28 mouse cellular contexts compared by ENCODE assay signal in the genomic region with DNA sequence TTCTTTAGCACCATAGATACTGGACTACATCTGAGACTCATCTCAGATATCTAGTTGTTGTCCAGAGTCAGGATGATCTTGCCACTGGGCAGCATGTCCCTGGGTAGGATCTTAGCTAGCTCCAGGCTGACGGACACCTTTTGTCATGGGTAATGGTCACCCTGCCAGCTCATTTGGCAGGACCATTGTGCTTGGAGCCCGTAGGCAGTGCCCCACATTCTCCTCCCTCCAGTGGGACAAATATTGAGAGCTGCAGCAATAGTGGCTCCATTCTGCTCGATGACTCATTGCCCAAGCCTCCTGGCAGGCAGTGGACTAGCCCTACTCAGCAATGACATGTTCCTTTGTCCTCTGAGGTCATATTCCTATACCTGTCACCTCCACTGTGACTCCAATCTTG.
A peak's percentile ranks its signal among the peaks of the same experiment; 100 is the strongest.
DNase-seq lines count a peak whose midpoint lies in the region; ATAC-seq and TF ChIP-seq lines count a peak whose summit lies in the region.
"Had no signal": no experiment of that assay in that cellular context is flagged by ENCODE, and none has a peak within 500 bp of the region (broad histone marks: within the 10 kb centered on the region; RNA-seq: fewer than 3 reads in every experiment).

No protein-coding gene starts in this region.

- no peak for TF ChIP-seq CTCF in heart, adult 2 months (IDR thresholded peaks at IDR 0.05)
- TF ChIP-seq CTCF in layer of hippocampus, adult 2 months (conservative IDR thresholded peaks at IDR 0.05) = no peak

- peak overlapping the region; percentile 15; the same call in 1 of the 2 replicates for H3K27ac ChIP-seq in heart, adult 2 months
- no peak overlapping the region for H3K27ac ChIP-seq in layer of hippocampus, adult 2 months
- H3K27ac ChIP-seq in intestine, embryonic 15.5 days = no peak overlapping the region
- H3K27ac ChIP-seq: kidney, postnatal 0 days; limb, embryonic 10.5 days; limb, embryonic 15.5 days; liver, embryonic 13.5 days had no signal

- ATAC-seq in intestine, embryonic 15.5 days = no peak
- ATAC-seq: hindbrain, embryonic 16.5 days; lung, postnatal 0 days; Patski had no signal

- TF ChIP-seq EP300 in heart, adult 2 months (IDR thresholded peaks at IDR 0.05; ENCODE audit: insufficient read depth, low read depth, low read length) = 0 out of 2 replicates have a peak, but pooled peaks have one; percentile 48

- H3K4me2 ChIP-seq in intestine, embryonic 15.5 days (replicated peaks) = no peak overlapping the region
- H3K4me2 ChIP-seq: limb, embryonic 15.5 days; liver, embryonic 13.5 days had no signal

- DNase-seq in adrenal gland, adult 2 months = peak; percentile 2
- DNase-seq in adrenal gland, adult 18-20 months (ENCODE audit: low spot score in 2 of 2) = no peak
- DNase-seq in heart, adult 2 months = peak; percentile 39 to 77
- DNase-seq in heart, postnatal 14 days = no peak
- peak; percentile 42 to 64 for DNase-seq in heart, adult 9 months (ENCODE audit: low spot score in 2 of 2)
- DNase-seq in heart, postnatal 4 days = peak; percentile 44
- no peak for DNase-seq in layer of hippocampus, adult 2 months (ENCODE audit: low spot score in 2 of 2)
- DNase-seq: adrenal gland, postnatal 25 days; cerebellum, adult 11-12 months; cerebellum, adult 9-11 months; gastrocnemius, postnatal 25 days; kidney, adult 2 months; layer of hippocampus, adult 9-11 months; liver, embryonic 13.5 days; lung, adult 18-20 months; lung, postnatal 4 days; midbrain, embryonic 14.5 days; thymus, adult 18-20 months; thymus, postnatal 36 days had no signal

- no peak overlapping the region for H3K9ac ChIP-seq in heart, adult 2 months (ENCODE audit: low read depth, low read length)
- no peak overlapping the region for H3K9ac ChIP-seq in intestine, embryonic 15.5 days
- H3K9ac ChIP-seq: limb, embryonic 15.5 days; liver, embryonic 13.5 days had no signal

- H3K9me3 ChIP-seq in intestine, embryonic 15.5 days = no peaks in the 10 kb centered on the region
- H3K9me3 ChIP-seq: limb, embryonic 10.5 days; limb, embryonic 15.5 days; liver, embryonic 13.5 days had no signal

- H3K27me3 ChIP-seq in heart, adult 2 months (ENCODE audit: control insufficient read depth, insufficient read depth, low read length) = no peaks in the 10 kb centered on the region
- H3K27me3 ChIP-seq in intestine, embryonic 15.5 days (replicated peaks) = no peaks in the 10 kb centered on the region
- H3K27me3 ChIP-seq: limb, embryonic 15.5 days; liver, embryonic 13.5 days; Patski had no signal

- no peak overlapping the region for H3K4me3 ChIP-seq in heart, adult 2 months
- no peak overlapping the region for H3K4me3 ChIP-seq in layer of hippocampus, adult 2 months
- H3K4me3 ChIP-seq in intestine, embryonic 15.5 days (replicated peaks) = no peak overlapping the region
- H3K4me3 ChIP-seq: erythroblast, embryonic 14.5 days; limb, embryonic 10.5 days; limb, embryonic 15.5 days; liver, embryonic 13.5 days had no signal

- H3K36me3 ChIP-seq in heart, adult 2 months (ENCODE audit: control insufficient read depth, insufficient read depth, low read length) = peaks cover 2% of the 10 kb centered on the region; the same call in 1 of the 2 replicates
- no peaks in the 10 kb centered on the region for H3K36me3 ChIP-seq in intestine, embryonic 15.5 days
- H3K36me3 ChIP-seq: G1E; limb, embryonic 10.5 days; limb, embryonic 15.5 days; liver, embryonic 13.5 days had no signal

- no peaks in the 10 kb centered on the region for H3K79me2 ChIP-seq in heart, adult 2 months (replicated peaks; ENCODE audit: control insufficient read depth, insufficient read depth, low read length)

- intact Hi-C loops in heart, adult 2 months (cut with DNase I) = no loop called here
- intact Hi-C loops in heart, postnatal 14 days (cut with DNase I) = no loop called here

- peaks cover 4% of the 10 kb centered on the region; the same call in 1 of the 2 replicates for H3K4me1 ChIP-seq in heart, adult 2 months (ENCODE audit: control insufficient read depth, insufficient read depth, low read length)
- H3K4me1 ChIP-seq in intestine, embryonic 15.5 days (replicated peaks) = 0 out of 2 replicates have a peak, but pooled peaks cover 6% of the 10 kb centered on the region
- H3K4me1 ChIP-seq: liver, embryonic 13.5 days had no signal

- 32% methylated on average over 3 of the region's 3 CpGs for WGBS in heart, adult 2 months
- WGBS in intestine, embryonic 15.5 days = 92% methylated on average over 3 of the region's 3 CpGs

- no peak for TF ChIP-seq POLR2A in heart, adult 2 months (IDR thresholded peaks at IDR 0.05; ENCODE audit: insufficient read depth, low read depth, low read length)

Comparison
In these comparisons a context has a peak if more than half of its experiments do, and no peak if none do; other contexts are left out.
1. DNase-seq: peak in adrenal gland, adult 2 months (single experiment), heart, adult 2 months (2 of 2), heart, adult 9 months (2 of 2) and heart, postnatal 4 days (single experiment); none in adrenal gland, adult 18-20 months (0 of 2), heart, postnatal 14 days (0 of 2) and layer of hippocampus, adult 2 months (0 of 2).